Mouse (Mus musculus) stomach, adult 2 months (tissue): Measurements from ENCODE around the gene Strip1. TPM values are rescaled to one million over a fixed set of nuclear protein-coding genes. Genes with fewer than 3 reads are reported as not detected.

ENCODE experiments used
- polyA plus RNA-seq: library from polyadenylated mRNA; depleted of rRNA; stranded (reverse); fragments of >200 nt; gene quantifications from 2 replicates; pipeline ENCODE4 v1.2.3, GENCODE M21; 2012; rRNA removed

Strip1 gene
- polyA plus RNA-seq: 29.9 and 32.0 TPM in 2 replicates

DNA sequence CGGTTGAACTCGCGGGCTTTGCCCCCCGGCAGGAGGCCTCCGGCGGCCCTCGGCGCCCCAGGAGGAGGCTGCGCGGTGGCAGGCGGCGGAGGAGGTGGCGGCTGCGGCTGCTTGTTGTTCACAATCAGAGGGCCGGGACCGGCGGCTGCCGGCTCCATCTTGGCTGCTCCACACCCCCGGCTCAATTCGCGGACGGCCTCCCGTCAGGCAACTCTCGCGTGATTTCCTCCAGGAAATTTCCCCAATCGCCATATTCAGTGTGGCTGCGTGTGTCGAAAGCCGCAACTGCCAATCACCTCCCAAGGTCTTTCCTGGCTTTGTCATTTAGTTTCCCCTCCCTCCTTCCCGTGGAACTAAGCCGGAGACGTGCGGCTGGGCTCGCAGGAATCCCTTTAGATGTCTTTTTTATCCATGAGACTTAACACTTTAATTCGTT is at the start of gene Strip1:
TSS of gene Strip1 (minus strand) at position 172 of the 436 bp plus-strand sequence.

DNA sequence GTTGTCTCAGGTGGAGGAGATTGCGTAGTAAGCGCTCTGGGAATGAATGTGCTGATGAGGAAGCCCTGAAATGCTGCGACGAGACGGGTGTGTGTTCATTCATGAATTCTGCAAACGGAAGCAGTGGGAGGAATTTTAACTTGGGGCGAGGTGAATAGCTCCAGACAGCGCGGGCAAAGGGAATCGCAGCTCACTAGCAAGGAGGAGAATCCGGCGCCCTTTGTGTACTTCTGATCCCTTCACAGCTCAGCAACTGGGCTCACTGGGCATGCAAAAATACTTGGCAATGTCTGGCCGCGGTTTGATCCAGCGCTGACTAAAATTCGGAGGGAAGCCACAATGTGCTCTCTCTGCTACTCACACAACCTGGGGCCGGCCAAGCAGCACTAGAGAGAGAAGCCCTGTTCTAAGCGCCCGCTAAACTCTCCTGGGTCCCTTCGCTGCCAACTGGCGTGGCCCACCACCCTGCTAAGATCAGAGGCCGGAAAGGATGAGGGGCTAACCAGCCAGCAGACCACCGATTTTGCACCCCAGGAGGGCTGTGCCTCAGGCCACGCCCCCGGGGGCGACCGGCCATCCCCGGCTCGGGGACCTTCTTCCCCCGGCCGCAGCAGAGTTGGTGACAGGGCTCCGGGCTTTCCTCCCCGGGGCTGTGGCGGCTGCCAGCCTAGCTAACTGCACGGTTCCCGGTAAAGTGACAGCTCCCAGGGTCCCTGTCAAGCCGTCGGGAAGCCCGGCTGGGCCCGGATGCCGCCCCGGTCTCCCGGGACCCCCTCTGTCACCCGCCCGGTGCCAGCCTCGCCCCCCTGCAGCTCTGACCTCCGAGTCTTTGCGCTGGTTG is 592 bp downstream of the Strip1 start, which contains the start of gene Gm10961:
TSS of gene Gm10961 (plus strand) at position 641 of the 841 bp plus-strand sequence.

DNA sequence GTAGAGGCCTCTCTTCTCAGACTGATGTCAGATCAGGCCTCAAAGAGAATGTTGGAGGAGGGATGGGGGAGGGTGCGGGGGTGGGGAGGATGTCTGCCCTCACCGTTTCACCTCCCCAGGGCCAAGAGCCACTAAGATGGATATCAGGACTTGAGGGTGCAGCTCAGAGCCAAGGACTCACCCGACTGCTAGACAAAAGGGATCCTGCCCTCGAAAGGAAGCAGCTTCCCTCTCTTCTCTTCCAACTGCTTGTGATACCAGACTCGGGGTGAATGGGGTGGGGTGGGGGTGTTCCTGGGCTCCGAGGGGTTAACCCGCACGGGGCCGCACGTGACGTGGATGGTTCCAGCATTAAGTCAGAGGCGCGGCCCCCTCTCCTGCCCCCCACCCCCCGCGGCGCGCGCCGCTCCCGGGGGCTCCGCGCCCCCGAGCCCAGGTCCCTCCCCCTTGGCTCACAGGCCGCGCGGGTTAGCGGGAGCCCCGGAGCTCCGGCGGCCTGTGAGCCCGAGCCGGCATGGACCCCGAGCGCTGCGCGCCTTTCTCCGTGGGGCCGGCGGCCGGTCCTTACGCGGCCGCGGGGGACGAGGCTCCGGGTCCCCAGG is 36.7 kb downstream of the Strip1 start, which contains the start of gene Alx3:
TSS of gene Alx3 (plus strand) at position 370 of the 602 bp plus-strand sequence.

Other genes with a start within 250 kb of the Strip1 start
- gene Kcnc4, start 172.1 kb downstream of the Strip1 start, polyA plus RNA-seq: 0.21 and 0.25 TPM in 2 replicates
- 4.9 and 5.2 TPM in 2 replicates for gene Slc6a17, start 113.7 kb downstream of the Strip1 start, polyA plus RNA-seq
- gene Ubl4b, start 76.6 kb downstream of the Strip1 start, polyA plus RNA-seq: not detected in 2 replicates
- not detected in 2 replicates for gene Alx3, start 36.7 kb downstream of the Strip1 start, polyA plus RNA-seq
- gene Gm10961, start 372 bp downstream of the Strip1 start, polyA plus RNA-seq: not detected in 2 replicates
- 8.7 and 12.1 TPM in 2 replicates for gene Ahcyl1, start 64.9 kb upstream of the Strip1 start, polyA plus RNA-seq
- gene Csf1, start 128.8 kb upstream of the Strip1 start, polyA plus RNA-seq: 8.1 and 8.8 TPM in 2 replicates
- gene Eps8l3, start 245.5 kb upstream of the Strip1 start, polyA plus RNA-seq: 17.7 and 20.5 TPM in 2 replicates